Mouse (Mus musculus) heart, postnatal 36 days (tissue): ENCODE measurements at regions not wholly inside any gene's neighbourhood (a gene's known extent, or its start where the extent isn't known, plus 50 kb on each side); places are given as distances from the start of the nearest gene placed in this dataset.
"Not testable (repeated sequence)": the region's sequence is repeated elsewhere in the genome, so short reads cannot be mapped to it uniquely, and the experiment has no call there.

Experiments
- DNase-seq, 2 experiments: peaks; one replicate each; pipeline ENCODE4 v3.0.0; 2021 to 2022
- intact Hi-C: fragments of 180-260 bp; cut with DNase I; formaldehyde crosslinking; loops from one replicate; pipeline ENCODE4 v1.15.1; 2025

DNA sequence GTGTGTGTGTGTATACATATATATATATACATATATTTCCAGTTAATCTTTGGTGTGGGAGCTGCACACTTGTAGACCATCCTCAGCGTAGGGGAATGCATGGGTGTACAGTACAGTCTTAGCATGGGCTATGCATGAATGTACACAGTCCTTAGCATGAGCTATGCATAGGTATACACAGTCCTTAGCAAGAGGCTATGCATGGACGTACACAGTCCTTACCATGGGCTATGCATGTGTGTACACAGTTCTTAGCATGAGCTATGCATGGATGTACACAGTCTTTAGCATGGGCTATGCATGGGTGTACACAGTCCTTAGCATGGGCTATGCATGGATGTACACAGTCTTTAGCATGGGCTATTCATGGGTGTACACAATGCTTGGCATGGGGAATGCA, 70.5 kb downstream of the Rchy1 start:
- intact Hi-C loops = no loop called here
- DNase-seq = no peak

DNA sequence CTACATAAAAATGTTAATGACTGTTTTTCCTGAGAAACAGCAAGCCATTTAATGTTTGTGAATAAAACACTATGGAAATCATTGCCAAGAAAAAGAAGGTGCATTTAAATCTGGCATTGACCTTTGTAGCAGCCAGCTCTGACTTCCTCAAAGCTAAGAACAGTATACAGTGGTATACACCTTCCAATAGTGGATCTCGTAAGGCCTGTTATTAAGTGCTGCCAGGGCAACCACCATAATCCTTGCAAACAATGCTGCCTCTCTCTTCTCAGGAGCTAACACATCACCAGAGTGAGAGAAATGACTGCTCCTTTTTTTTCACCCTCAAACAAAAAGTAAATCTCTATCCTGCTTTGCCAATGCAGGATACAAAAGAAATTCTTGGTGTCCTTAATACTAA, 81.1 kb downstream of the Rchy1 start:
- intact Hi-C loops = no loop called here
- DNase-seq = no peak

DNA sequence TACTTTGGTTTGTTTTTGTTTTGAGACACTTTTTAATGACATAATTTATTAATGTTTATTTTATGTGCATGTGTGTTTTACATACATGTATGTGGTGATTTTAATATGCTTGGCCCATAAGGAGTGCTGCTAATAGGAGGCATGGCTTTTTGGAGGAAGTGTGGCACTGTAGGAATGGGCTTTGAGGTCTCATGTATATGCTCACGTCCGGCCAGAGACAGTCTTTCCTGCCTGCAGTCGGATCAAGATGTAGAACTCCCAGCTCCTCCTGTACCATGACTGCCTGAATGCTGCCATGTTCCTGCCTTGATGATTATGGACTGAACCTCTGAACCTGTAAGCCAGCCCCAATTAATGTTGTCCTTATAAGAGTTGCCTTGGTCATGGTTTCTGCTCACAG, 82.6 kb downstream of the Rchy1 start:
- intact Hi-C loops = no loop called here
- no peak for DNase-seq

DNA sequence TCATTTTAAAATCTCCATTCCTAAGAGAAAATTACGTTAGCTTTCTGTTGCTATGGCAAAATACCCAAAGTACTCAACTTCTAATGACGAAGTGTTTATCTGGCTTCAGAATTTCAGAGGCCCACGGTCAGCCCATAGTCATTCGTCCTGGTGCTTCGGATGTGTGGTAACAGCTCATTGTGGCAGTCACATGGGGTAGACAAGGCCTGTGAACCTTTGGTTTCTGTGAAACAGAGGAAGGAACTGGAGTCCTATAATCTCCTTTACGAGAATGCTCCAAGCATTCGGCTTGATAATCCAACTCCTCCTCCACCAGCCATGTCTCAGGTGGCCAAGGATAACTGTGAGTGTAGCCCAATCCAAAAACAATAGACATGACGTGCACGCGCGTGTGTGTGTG, 84.2 kb downstream of the Rchy1 start:
- no peak for DNase-seq
- intact Hi-C loops = no loop called here

DNA sequence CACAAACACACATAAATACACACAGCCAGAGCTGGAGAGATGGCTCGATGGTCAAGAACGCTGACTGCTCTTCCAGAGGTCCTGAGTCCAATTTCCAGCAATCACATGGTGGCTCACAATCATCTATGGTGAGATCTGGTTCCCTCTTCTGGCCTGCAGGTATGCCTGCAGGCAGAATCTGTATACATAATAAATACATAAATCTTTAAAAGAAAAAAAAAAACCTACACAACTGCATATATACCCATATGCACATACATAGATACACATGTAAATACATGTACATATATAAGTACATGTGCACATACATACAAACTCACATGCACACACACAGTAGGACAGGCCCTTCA, 86.2 kb downstream of the Rchy1 start:
- no peak for DNase-seq
- intact Hi-C loops = no loop called here

DNA sequence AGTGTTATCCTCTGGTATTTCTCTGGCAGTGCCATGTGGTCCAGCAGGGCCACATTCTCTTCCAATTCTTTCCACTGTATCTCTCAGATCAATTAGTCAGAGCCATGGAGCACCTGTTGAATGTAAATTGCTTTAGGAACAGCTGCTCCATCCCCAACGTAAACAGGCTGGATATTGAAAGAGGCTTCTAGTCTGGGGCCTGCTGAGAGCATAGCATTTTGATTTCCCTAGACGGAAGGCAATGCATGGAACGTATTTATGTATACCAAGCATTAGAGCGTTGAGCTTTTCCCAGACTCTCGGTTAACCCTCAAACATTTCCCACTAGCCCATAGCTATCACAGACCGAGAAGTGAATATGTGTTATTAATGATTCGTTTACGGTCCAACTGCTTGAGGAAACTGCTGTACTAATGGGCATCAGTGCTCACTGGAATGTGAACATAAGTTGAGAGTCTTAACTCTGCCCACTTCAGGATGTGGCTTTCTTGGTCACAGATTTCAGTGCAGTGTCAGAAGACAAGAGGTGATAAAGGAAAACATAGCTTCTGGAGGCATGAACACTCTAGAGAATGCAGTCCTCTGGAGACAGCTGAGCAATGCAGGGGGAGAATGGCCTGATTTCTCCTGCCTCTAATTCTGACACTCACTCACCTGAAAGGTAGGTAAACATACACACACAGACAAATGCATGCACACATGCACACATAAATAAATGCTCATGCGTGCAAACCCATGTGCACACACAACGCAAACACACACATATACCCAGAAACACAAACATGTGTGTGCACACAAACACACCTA, 86.8 kb downstream of the Rchy1 start:
- no peak for DNase-seq
- intact Hi-C loops = no loop called here

DNA sequence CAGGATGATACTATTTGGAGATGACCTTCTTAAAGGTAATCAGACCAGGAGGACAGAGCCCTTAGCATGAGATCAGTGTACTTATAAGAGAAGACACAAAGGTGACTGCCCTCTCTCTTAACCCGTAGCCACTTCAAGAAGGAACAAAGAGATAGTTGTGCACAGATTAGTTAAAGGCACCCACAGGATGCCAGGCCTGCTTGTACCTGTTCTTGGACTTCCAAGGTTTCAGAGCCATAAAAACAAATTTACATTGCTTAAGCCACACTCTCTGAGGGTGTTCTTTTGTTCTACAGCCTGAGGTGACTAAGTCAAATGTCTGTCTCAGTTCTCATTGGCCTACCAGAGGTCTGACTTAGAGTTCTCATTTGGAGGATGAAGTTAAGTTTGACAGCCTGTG, 90.1 kb downstream of the Rchy1 start:
- intact Hi-C loops = no loop called here
- DNase-seq = no peak

DNA sequence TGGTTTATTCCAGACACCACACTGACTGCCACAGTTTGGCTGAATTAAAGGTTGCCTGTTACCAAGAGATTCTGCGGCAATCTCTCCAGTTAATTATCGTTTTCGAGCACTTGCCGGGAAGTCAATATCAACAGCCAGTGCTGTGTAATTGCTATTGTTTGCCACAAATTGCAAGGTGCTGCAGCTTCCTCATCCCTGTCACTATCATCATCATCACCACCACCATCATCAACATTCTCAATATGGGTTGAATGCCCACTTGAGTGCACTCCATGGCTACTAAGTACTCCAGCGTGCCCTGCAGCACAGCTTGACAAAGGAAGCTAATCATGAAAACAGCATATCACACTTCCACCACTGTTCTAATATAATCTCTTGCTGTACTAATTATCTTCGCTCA, 93.1 kb downstream of the Rchy1 start:
- no peak for DNase-seq
- intact Hi-C loops = loop anchor here (10.0 kb wide), 1 partner anchor 225 kb away; no protein-coding TSS in a partner anchor

DNA sequence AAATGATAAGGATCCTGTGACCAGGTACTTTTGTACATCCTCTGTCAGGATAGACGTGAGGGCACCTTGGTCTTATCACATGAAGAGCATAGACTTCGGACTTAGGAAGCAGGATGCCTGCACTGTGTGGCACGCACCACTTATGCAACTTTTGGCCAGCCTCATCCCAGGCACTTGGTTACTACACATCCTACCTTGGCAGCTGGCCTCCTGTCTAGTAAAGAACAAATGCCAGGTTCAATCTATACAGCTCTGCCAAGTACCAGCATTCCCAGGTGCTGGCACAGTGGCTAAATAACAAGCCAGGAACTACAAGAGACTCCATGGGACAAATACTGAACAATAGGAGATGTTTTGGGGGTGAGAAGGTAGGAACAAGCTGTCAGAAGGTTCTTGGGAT, 96.7 kb downstream of the Rchy1 start:
- no peak for DNase-seq
- intact Hi-C loops = loop anchor here (10.0 kb wide), 1 partner anchor 221 kb away; no protein-coding TSS in a partner anchor

DNA sequence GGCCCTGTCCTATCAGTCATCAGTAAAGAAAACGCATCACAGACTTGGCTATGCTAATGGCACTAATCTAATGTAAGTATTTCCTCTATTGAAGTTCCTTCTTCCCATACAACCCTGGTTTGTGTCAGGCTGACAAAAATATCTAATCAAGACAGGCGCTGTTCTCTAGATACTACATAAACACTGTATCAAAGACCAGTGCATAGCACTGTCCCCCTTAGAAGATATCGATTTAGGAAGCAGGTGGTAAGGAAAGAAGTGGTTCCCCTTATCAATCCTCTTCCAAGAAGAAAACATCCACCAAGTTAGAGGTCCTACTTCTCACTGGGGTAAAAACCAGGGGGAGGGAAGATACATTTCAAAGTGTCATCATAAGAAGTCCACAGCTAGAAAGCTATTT, 97.5 kb downstream of the Rchy1 start:
- no peak for DNase-seq
- intact Hi-C loops = loop anchor here (10.0 kb wide), 1 partner anchor 221 kb away; no protein-coding TSS in a partner anchor

DNA sequence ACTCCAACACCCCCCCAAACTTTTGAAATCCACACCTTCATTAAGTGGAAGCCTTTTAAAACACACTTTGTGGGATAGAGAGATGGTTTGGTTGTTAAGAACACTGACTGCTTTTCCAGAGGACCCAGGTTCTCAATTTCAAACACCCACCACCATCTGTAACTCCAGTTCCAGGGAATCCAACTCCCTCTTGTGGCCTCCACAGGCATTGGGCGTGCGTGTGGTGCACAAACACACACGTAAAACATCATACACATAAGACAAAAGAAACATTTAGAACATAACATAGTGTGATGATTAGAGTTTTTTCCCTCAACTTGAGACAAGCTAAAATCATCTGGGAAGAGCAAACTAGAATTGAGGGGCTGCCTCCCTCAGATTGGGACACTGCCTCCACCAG, 100.0 kb downstream of the Rchy1 start:
- intact Hi-C loops = loop anchor here (10.0 kb wide), 1 partner anchor 218 kb away; no protein-coding TSS in a partner anchor
- DNase-seq = no peak

DNA sequence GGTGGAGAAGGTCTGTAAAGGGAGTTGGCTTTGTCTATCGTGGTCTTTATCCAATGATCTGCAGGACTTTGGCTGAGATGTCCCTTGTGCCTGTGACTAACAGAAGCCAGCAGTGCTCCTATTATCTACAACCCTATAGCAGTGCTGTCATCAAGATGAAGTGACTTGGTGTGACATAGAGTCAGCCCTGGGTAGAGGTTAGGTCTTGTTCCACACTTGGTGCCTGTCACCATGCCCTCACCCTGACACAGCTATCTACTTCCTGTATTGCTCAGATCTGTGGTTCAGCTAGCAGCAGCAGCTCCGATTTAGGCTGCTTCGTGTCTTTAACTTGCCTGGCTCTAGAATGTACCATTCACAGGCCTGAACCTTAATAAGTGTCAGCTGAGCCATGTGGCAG, 100.6 kb downstream of the Rchy1 start:
- no peak for DNase-seq
- intact Hi-C loops = loop anchor here (10.0 kb wide), 1 partner anchor 217 kb away; no protein-coding TSS in a partner anchor

DNA sequence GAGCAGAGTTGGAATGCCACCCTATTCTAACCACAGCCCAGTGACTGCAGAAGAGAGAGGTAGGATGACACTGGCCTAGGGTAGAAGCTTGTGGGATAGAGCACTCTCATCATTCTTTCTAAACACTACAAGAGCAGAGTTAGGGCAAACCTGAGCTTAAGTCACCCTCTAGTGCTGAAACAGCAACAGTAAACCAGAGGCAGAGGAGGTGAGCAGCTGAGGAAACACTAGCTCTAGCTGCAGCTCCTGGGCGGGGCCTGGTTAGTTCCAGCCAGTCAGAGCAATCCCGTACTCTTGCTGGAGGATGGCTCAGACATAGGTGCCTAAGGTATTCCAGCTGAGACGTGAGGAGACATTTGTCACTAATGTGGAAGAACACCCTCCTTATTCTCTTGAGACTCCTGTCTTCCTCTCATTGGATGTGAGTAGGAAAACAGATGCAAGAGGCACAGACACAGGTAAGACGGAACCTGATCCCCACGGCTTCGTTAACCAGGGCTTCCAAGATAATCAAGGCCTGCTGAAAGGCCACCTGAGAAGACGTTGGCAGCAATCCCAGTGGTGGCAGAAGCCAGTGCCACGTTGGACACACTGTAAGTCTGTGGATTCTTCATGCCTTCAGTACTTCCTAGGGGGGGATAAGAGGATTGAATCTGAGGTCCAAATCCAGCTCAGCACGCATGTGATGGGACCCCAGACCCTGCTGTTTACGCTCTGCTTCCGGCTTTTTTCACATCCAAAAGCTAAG, 101.3 kb downstream of the Rchy1 start:
- DNase-seq = peak; percentile 5 to 16

DNA sequence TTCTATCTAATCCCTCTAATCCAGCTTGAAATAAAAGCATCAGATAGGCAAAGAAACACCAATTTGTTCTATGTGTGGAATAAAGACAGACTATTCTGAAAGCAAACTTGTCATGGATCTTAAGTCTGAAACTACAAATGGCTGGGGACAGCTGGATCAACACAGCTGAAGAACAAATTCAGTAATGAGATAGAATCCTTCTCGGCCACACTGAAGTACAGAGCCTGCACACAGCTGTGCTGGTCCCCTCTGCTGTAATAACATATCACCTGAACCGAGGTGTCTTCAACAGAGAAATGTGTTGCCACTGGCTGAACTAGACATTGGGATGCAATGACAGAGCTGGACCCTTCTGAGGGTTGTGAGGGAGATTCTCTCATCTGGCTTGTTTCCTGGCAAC, 102.4 kb downstream of the Rchy1 start:
- DNase-seq = no peak
- intact Hi-C loops = loop anchor here (10.0 kb wide), 1 partner anchor 216 kb away; no protein-coding TSS in a partner anchor

More for the DNA sequence above, 101.3 kb downstream of the Rchy1 start:
- intact Hi-C loops = loop anchor here (1.0 to 10.0 kb wide), 3 partner anchors 217 to 396 kb away; partner anchors contain the start of gene Parm1

DNA sequence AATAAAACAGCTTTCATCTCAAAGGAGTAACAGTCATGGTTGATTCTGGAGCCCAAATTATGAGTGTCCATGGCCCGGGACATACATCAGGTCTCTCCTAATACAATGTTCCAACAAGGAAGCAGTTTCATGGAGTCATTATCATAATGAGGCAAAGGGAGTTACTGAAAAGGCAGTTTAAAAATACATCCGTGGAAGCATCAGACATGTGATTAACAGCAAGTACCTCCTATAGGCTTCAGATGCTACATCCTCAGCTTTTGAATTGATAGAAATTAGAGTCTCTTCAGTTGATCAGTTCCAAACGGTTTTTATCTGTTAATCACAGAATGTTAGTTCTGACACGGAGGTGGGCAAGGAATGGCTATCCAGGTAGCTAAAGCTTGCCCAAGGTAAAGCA, 110.5 kb downstream of the Rchy1 start:
- no peak for DNase-seq
- intact Hi-C loops = no loop called here

DNA sequence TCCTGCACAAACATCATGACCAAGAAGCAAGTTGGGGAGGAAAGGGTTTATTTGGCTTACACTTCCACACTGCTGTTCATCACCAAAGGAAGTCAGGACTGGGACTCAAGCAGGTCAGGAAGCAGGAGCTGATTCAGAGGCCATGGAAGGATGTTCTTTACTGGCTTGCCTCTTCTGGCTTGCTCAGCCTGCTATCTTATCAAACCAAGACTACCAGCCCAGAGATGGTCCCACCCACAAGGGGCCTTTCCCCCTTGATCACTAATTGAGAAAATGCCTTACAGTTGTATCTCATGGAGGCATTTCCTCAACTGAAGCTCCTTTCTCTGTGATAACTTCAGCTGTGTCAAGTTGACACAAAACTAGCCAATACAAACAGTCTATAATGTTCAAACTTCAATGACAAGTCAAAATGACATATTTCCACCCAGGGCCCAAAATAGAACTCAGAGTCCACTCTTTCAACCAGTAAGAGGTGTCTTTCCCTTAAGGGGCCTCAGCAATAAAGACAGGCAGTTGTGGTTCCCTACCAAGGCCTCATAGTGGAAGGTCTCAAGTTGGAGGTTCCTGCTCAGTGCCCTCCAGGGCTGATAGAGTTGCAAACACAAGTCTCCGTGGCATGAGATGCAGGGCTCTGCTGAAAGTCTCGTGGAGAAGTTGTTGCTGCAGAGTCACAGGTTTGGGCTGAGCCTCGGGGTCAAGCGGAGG, 111.9 kb downstream of the Rchy1 start:
- DNase-seq, intact Hi-C loops: not testable (repeated sequence)

DNA sequence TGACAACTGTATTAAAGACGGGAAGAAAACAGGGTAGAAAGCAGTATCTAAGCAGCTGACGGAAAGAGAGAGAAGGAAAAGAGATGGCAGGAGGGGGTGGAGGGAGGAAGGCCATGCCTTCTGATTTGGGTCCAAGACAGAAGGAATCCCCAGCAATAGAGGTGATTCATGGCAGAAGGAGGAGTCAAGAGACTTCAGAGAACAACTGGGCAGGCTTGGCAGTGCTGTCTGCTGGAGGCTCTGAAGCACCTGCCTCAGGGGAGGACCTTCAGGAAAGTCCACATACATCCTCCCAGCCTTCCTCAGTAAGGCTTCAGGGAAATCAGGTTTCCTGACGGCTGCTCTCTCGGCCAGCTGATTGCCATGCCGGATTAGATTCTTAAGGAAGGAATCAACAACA, 112.4 kb downstream of the Rchy1 start:
- no peak for DNase-seq
- intact Hi-C loops = no loop called here

DNA sequence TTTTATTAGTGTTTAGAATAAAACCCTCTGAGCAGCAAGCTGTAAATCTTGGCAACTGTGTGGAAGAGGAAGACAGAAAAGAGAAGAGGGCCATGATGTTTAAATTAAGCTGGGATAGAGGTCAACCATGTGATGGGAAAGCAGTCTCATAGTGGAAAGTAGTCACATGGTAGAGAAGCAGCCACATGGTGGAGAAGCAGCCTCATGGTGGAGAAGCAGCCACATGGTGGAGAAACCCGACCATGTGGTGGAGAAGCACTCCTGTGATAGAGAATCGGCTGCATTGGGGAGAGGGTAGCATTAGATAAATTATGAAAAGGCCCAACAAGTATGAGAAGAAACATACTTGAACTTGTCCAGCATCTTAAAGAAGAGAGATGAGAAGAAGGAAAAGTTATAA, 113.3 kb downstream of the Rchy1 start:
- intact Hi-C loops = no loop called here
- DNase-seq = no peak

DNA sequence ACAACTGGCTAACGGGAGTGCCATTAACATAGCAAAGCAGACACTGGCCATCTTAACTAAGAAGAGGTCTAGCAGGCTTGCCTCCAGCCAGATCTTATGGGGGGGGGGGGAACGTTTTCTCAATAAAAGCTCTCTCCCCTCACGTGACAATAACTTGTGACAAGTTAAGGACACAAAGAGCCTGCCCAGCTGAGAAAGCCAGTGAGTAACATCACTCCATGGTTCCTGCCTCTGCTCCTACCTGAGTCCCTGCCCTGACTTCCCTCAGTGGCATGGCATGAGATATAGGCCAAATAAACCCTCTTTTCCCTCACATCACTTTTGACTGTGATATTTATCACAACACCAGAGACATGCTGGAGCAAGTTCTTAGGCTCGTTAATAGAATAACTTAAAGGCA, 113.8 kb downstream of the Rchy1 start:
- intact Hi-C loops = no loop called here
- no peak for DNase-seq

DNA sequence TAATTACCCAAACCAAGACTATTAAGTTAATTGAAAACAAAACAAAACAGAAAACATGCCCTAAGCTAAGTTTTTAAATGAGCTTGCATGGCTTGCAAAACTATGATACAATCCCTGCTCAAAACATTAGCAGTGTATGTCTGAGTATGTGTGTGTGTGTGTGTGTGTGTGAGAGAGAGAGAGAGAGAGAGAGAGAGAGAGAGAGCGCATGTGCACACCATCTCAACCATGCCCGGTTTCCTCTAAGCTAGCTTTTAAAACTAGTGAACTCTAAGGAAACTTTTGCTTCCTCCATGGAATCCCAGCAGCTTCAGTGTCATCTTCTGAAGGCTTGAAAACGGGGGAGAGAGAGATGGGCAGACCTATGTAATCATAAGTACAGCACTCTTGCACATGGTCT, 114.3 kb downstream of the Rchy1 start:
- intact Hi-C loops = no loop called here
- DNase-seq = no peak

DNA sequence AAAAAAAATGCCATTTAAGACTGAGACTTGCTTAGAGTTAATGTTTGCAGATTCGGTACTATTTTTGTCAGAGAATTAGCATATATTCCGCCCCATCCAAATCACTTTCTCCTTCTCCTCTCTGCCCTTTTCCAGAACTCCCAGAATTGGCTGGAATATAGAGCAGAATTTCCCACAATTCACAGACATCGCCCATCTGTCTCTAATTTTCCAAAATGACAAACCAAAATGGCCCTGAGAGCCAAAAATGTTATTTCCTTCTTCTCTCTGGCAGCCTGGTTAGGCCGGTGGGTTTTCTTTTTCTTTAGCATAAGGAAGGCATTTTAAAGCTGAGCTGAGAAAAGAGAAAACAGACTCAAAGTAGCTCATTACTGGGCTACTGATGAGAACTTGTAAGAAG, 119.8 kb downstream of the Rchy1 start:
- intact Hi-C loops = no loop called here

More for the DNA sequence above, 119.8 kb downstream of the Rchy1 start:
- DNase-seq = no peak
